Mouse (Mus musculus) olfactory bulb, adult 2 months (tissue): ENCODE measurements around the gene Maged1. TPM values are rescaled to one million over a fixed set of nuclear protein-coding genes. Genes with fewer than 3 reads are reported as not detected.
A peak's percentile ranks its signal among the peaks of the same experiment; 100 is the strongest.
"Not testable (repeated sequence)": the region's sequence is repeated elsewhere in the genome, so short reads cannot be mapped to it uniquely, and the experiment has no call there.

Source experiments
- H3K27ac ChIP-seq: fragments of 200-500 bp; 2 replicates; pipeline ENCODE4 v1.5.1; 2012; ENCODE audit warnings: low read depth, low read length; ENCODE audit not compliant: insufficient read depth
- H3K4me1 ChIP-seq: fragments of 200-500 bp; 2 replicates; pipeline ENCODE4 v1.6.1; 2012; ENCODE audit warnings: low read length; ENCODE audit not compliant: control insufficient read depth, insufficient read depth
- H3K4me3 ChIP-seq: fragments of 200-500 bp; 2 replicates; pipeline ENCODE4 v1.5.1; 2012; ENCODE audit warnings: mild to moderate bottlenecking, low read depth, low read length, moderate library complexity; ENCODE audit not compliant: insufficient read depth
- CTCF ChIP-seq: fragments of 200-500 bp; IDR thresholded peaks from 2 replicates; pipeline ENCODE4 v1.5.1; 2012; ENCODE audit warnings: low read depth, mild to moderate bottlenecking, low read length, moderate library complexity; ENCODE audit not compliant: insufficient read depth
- POLR2A ChIP-seq: fragments of 200-500 bp; IDR thresholded peaks from 2 replicates; pipeline ENCODE4 v1.6.1; 2012; ENCODE audit warnings: mild to moderate bottlenecking, low read depth, low read length, moderate library complexity; ENCODE audit not compliant: insufficient read depth
- WGBS: fragments of 180-500 bp; shearing (Covaris S2); methylation state at CpG from one replicate; pipeline ENCODE4 v1.1.7; 2018; 5-methylcytosine and 5-hydroxymethylcytosine counted together
- polyA plus RNA-seq: library from polyadenylated mRNA; stranded (reverse); fragments of >200 nt; gene quantifications from 2 replicates; pipeline ENCODE4 v1.2.4, GENCODE M21; 2012; ENCODE audit warnings: low replicate concordance; ENCODE audit not compliant: missing spikeins, insufficient read depth, insufficient read length

The Maged1 gene
- polyA plus RNA-seq, 1 experiment, result 127 TPM

DNA sequence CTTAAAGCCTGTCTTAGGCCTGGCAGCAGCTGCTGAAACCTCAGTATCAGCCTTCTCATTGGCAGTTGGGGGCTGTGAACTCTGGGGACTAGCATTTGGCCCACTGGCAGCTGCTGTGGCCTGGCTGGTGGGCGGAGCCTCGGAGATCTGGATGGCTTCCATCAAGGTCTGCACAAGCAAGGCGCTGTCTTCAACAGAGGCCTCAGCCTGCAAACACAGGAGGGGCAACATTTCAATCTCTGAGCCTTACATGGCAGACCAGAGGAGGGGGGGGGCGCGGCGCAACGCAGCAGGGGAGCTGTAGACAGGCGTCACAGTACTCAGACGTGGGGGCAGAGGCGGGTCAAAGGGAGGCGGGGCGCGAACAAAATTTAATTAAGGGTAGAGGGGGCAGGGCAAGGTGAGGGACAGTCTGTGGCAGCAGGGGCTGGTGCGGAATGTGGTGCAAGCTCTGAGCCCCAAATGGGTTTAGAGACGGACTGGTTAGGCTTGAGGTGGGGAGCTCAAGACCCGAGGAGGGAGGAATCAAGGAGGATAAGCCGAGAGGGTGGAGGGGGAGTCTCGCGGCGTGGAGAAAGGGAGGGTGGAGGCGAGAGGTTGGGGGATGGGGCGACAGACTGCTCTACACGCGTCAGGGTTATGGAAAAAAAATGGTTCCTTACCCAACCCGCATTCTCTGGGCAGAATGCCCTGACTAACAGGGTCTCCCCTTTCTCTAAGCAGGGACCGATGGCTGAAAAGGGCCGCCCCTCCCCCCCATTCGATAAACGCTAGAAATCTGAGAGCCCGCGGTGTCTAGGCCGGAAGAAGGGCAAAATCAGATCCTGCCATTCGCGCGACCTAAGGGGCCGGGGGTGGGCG, 1.4 kb downstream of the Maged1 start:
- 20% methylated on average over 37 of the region's 37 CpGs for WGBS
- Histone ChIP-seq H3K27ac (peak overlapping the region; percentile 61), H3K4me1 (peaks cover 24% of the 10 kb centered on the region; the same call in 1 of the 2 replicates), H3K4me3 (peak overlapping the region; percentile 74)
- TF ChIP-seq CTCF (no peak), POLR2A (no peak)

DNA sequence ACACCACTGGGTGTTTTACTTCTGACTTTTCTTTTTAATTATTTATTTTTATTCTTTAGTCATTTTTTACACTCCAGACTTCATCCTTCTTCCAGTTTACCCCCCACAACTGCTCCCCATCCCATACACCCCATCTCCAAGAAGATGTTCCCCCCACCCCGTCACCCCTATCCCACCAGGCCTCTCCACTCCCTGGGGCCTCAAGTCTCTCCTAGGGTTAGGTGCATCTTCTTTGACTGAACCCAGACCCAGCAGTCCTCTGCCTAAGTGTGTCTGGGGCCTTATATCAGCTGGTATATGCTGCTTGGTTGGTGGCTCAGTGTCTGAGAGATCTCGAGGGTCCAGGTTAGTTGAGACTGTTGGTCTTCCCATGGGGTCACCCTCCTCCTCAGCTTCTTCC, 7.6 kb downstream of the Maged1 start:
- TF ChIP-seq POLR2A (no peak), CTCF (no peak)
- Histone ChIP-seq H3K4me3 (no peak overlapping the region), H3K27ac (no peak overlapping the region), H3K4me1 (peaks cover 9% of the 10 kb centered on the region; the same call in 1 of the 2 replicates)
- 59% methylated on average over 2 of the region's 2 CpGs for WGBS

- Histone ChIP-seq H3K4me1 (no peaks in the 10 kb centered on the region), H3K27ac (no peak overlapping the region), H3K4me3 (no peak overlapping the region)
- no peak for TF ChIP-seq POLR2A
- no peak for TF ChIP-seq CTCF
- 86% methylated on average over 3 of the region's 3 CpGs for WGBS
Measured at GRCm38 (mm10) chrX:94530301-94530700, 11.6 kb downstream of the Maged1 start.

DNA sequence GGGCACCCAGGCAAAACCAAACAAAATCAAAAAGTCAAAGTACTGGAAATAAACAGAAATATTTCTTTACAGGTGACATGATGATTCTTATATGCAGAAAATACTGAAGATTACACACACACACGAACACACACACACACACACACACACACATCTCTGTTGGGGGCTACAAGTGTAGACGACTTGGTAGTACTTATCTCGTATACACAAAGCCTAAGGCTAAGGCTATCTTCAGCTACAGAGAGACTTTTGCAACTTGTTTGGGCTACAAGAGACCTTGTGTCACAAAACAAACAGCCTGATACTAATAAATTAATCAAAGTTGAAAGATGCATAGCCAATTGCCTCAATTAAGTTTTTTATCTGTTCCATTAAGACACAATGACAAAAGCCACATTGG, 19.8 kb downstream of the Maged1 start:
- H3K4me1 ChIP-seq, result no peaks in the 10 kb centered on the region
- WGBS, result 79% methylated on average over 3 of the region's 3 CpGs
- no peak for TF ChIP-seq POLR2A
- no peak for TF ChIP-seq CTCF
- H3K27ac ChIP-seq, result no peak overlapping the region
- no peak overlapping the region for H3K4me3 ChIP-seq

DNA sequence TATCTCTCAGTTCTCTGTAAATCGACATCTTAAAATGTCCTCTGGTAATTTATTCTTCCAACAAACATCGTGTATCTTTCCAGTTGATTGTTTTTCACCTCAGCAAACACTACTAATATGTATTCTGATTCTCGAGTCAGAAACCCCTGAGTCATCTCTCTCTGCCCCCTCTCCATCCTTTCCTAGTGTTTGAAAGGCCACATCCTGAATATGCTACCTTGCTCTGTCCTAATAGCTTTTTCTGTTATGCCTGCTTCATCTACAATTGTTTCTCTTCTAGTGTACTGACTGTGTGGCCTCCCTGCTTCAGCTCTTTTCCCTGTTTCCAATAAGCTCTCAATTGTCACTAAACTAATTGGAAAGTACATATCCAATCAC, 33.5 kb downstream of the Maged1 start:
- H3K27ac ChIP-seq, result no peak overlapping the region
- H3K4me1 ChIP-seq, result no peaks in the 10 kb centered on the region
- no peak for TF ChIP-seq POLR2A
- TF ChIP-seq CTCF, result no peak
- no peak overlapping the region for H3K4me3 ChIP-seq
- 47% methylated on average over 3 of the region's 3 CpGs for WGBS

- not testable (repeated sequence) for H3K27ac ChIP-seq, H3K4me3 ChIP-seq, H3K4me1 ChIP-seq
- 41% methylated on average over 8 of the region's 14 CpGs for WGBS
Measured at GRCm38 (mm10) chrX:94507698-94508441, 34.1 kb downstream of the Maged1 start.

DNA sequence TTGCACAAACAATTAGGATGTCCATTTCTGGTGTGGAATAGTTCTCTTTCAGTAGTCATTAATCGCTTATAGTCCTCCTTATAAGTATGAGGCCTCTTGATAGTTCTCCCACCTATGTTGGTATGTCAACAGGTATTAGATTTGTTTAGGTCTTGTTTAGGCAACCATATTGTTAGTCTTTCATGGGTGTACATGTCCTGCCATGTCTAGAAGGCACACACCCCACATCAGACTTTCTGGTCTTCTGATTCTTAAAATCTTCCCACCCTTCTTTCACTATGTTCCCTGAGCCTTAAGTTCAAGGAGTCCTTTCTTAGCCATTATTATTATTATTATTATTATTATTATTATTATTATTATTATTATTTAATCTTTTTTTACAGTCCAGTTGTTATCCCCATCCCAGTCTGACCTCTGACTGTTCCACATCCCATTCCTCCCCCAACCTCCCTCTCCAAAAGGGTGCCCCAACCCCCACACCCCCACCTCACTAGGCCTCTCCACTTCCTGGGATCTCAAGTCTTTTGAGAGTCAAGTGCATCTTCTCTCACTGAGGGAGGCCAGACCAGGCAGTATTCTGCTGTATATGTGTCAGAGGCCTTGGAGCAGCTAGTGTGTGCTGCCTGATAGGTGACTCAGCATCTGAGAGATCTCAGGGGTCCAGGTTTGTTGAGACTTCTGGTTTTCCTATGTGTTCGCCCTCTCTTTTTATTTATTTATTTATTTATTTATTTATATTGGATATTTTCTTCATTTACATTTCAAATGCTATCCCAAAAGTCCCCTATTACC, 55.7 kb downstream of the Maged1 start:
- 85% methylated on average over 2 of the region's 2 CpGs for WGBS
- H3K27ac ChIP-seq, result no peak overlapping the region
- no peak for TF ChIP-seq POLR2A
- TF ChIP-seq CTCF, result no peak
- no peak overlapping the region for H3K4me3 ChIP-seq
- no peaks in the 10 kb centered on the region for H3K4me1 ChIP-seq

Other genes starting within 250 kb of the Maged1 start
- gene Fam90a1b, start 175.4 kb downstream of the Maged1 start, polyA plus RNA-seq, result not detected in 2 replicates
- not detected in 2 replicates for gene Apoo, start 175.0 kb downstream of the Maged1 start, polyA plus RNA-seq
- not detected in 2 replicates for gene Gspt2, start 93.9 kb upstream of the Maged1 start, polyA plus RNA-seq
- gene Zxdb, start 182.4 kb upstream of the Maged1 start, polyA plus RNA-seq, result not detected in 2 replicates